Mouse (Mus musculus) lung, postnatal 36 days (tissue): ENCODE measurements around the gene Zfp638.
"Not testable (repeated sequence)": the region's sequence is repeated elsewhere in the genome, so short reads cannot be mapped to it uniquely, and the experiment has no call there.

ENCODE experiments used
- DNase-seq: peaks from one replicate; pipeline ENCODE4 v3.0.0; 2022; ENCODE audit warnings: mixed read lengths

Gene Zfp638

GRCm38 (mm10) chr6:83866954-83867597 lies at the start of gene Zfp638:
Gene Zfp638 (plus strand): TSS chr6:83867109.
- DNase-seq: peak; percentile 95

DNA sequence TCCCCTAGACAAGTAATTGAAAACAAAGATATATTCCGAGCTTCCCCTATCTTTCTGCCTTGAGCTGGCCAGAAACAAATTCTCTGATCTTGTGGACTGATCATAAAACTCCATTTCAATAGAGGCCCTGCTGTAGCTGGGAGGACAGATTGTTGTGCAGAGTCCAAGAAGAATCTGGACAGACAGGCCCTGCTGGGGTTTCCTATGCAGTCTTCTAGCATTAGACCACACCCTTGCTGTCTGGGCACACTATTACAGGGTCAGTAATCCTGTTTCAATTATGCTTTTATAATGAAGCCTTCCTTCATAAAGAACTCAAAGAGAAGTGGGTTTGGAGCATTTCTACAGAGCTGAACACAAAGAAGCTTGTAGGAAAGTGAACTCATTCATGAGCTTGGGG lies 47.9 kb upstream of the Zfp638 start:
- no peak for DNase-seq

DNA sequence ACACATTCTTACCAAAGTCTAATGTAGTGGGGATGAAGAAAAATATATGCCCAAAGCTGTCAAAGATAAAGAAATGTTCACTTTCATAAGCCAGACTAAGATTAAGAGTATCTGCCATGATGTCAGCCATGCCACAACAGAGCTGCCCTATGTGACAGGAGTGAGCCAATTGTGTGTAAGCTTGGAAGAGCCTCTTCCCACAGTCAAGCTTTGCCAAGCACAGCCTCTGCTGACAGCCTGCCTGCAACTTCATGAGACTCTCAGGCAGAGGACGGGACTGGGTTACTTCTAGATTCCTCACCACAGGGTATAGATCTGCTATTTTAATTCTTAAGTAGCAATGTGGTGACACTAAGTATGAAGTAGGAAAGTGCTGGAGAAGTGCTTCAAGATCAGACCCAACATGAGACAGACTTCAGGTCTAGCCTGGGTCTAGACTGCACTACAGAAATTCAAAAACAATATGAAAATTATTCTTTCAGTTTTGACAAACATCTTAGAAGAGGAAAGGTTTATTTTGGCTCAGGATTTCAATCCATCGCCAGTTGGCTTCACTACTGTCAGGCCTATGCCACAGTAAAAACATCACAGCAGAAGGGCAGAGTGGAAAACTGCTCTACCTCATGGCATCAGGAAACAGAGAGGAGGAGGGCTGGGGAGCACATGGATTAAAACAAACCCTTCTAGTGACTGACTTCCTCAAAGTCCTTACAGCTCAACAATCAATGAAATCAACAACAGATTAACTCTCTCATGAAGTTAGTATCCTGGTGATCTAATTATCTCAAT lies 46.0 kb upstream of the Zfp638 start:
- no peak for DNase-seq

DNA sequence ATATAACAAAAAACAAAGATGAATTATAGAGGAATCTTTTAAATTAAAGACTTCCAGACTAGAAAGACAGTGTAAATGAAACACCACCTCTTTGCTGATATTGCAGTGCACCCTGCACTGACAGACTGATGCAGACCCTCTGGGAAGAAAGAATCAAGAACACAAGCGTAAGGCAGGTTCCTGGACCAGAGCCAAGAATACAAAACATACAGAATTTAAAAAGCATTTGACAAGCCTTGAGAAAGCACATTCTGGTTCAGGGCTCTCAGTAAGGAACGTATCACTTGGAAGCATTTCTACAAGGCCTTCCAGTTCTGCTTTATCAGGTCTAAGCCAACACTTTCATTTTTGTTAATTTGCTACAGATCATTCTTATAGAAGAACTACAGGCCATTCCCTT lies 45.1 kb upstream of the Zfp638 start:
- DNase-seq: no peak

GRCm38 (mm10) chr6:83830941-83831605 lies 35.8 kb upstream of the Zfp638 start:
- DNase-seq: peak; percentile 31

DNA sequence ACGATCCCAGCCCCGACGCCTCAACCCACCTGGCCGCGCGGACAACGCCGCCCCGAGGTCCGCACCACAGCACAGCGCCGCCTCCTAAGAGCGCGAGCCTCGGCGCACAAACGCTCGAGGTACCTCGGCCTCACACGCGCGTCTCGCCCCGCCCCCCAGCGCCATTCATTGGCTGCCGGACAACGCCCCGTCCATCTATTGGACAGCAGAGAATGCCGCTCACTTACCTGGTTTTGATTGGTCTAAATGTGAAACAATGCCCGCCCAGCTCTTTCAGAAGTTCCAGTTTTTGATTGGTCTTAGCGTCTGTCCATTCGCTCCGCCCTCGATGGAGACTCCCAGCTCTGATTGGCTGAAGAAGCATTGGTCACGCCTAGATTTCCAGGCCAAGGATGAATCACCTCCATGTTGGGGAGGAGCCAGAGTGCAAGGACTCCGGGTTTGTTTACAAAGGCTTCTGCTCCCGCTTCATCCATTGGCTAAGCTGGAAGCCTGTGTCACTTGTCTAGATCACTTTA lies 35.2 kb upstream of the Zfp638 start, which contains the start of gene Paip2b:
Gene Paip2b (minus strand): TSS at position 136 of the 518 bp plus-strand sequence.
- peak; percentile 100 for DNase-seq

DNA sequence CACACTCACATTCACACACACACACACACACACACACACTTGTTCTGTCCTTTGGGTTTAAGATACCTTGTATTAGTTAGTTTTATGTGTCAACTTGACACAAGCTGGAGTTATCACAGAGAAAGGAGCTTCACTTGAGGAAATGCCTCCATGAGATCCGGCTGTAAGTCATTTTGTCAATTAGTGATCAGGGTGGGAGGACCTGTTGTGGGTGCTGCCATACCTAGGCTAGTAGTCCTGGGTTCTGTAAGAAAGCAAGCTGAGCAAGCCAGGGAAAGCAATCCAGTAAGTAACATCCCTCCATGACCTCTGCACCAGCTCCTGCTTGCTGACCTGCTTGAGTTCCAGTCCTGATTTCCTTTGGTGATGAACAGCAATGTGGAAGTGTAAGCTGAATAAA lies 34.5 kb upstream of the Zfp638 start:
- not testable (repeated sequence) for DNase-seq

DNA sequence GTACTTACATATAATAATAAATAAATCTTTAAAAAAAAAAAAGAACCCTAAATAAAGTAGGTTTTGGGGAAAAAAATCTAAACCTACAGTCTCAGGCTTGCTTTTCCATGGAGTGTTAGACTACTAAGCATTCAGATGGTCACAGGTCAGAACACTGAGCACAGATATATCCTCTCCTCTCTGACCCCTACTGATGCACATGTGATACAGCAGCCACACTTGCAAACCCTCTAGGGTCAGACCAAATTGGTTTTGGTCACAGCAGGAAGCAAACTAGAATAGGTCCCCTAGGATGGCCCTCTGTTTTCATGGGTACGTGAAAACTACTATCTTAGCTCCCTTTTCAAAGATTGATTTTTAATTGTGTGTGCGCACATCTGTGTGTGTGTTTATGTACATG lies 30.1 kb upstream of the Zfp638 start:
- DNase-seq: no peak

DNA sequence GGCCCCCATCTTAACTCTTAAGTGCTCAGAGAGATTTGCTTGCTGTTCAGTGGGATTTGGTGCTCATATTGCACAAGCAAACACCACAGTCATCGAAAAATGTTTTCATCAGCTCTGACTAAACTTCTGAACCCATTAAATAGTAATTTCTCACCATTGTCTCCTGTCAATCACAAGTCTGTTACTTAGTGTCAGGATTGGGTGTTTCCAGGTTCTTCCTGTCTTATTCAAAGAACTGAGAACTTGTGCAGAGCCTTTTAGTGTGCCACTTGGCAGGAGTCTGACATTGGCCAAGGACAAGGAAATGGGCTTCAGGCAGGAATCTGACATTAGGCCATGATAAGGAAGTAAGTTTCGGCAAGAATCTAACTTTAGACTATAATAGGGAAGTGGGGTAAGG lies 28.9 kb upstream of the Zfp638 start:
- DNase-seq: no peak

DNA sequence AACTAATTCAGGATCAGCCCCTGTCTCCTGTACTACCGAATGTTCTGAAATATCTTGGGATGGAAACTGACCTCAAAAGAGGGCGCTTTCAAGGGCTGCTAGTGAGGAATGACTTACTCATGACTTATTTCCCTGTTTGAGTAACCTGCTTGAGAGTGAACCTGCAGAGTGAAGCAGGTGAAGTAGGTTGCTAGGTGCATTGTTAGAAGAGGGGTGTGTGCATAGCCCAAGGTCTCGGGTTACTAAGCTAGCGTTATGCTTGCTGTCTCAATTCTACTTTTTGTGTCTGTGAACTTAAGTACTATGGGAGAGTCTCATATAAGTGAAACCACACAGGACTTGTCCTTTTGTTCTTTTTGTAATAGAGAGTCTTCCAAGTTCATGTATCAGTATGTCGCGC lies 26.8 kb upstream of the Zfp638 start:
- DNase-seq: peak; percentile 28

GRCm38 (mm10) chr6:83844913-83845312 lies 22.0 kb upstream of the Zfp638 start:
- DNase-seq: no peak

- DNase-seq: no peak
These were observed 20.8 kb upstream of the Zfp638 start for GRCm38 (mm10) chr6:83846141-83846540.

GRCm38 (mm10) chr6:83849446-83849845 lies 17.5 kb upstream of the Zfp638 start:
- no peak for DNase-seq

- no peak for DNase-seq
These were observed 9.4 kb upstream of the Zfp638 start for GRCm38 (mm10) chr6:83857476-83857875.

DNA sequence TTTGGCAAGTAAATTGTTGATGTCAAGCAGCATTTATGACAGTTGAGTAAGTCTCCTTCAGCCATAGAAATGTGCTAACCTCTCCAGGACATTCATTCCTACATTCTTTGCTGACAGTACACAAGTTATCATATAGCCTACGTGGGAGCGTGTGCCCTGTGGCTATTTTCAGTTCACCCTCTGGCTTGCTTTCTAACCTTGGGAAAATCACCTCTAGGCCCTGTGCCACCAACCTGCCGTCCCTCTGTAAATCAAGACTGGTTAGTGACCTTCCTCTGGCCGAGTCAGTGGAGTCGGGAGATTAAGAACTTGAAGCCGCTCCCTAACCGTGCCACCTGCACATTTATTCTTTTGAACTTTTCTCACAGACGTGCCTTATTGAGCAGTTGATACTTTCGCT lies 6.9 kb upstream of the Zfp638 start:
- DNase-seq: no peak

DNA sequence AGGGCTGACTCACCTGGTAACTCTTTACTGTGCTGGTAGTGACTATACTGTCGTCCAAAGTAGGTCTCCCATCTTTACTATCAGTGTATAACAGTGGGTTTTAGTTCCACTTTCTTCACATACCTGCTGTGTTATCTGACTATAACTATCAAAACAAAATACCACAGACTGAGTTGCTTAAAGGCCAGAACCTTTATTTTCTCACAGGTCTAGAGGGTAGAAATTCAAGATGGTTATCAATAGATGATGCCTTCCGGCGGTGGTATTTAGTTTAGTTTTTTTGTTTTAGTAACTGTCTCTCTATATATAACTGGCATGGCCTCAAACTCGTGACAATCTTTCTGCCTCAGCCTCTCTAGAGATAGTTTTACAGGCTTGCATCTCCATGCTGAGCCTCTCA lies 3.4 kb upstream of the Zfp638 start:
- DNase-seq: no peak

DNA sequence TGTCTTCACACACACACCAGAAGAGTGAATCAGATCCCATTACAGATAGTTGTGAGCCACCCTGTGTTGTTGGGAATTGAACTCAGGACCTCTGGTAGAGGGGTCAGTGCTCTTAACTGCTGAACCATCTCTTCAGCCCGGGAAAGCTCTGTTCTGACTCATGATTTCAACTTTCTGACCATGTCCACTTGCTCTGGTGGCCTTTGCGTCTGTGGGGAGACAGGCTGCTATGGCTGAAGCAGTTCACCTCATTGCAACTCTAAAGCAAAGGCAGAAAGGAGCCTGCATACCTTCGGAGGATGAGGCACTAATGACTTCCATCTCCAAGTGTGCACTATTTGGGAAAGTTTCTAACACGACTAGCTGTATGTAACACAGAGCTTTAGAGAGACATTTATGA lies 486 bp upstream of the Zfp638 start:
- DNase-seq: no peak

GRCm38 (mm10) chr6:83867598-83868585 lies 983 bp downstream of the Zfp638 start:
- peak; percentile 68 for DNase-seq

DNA sequence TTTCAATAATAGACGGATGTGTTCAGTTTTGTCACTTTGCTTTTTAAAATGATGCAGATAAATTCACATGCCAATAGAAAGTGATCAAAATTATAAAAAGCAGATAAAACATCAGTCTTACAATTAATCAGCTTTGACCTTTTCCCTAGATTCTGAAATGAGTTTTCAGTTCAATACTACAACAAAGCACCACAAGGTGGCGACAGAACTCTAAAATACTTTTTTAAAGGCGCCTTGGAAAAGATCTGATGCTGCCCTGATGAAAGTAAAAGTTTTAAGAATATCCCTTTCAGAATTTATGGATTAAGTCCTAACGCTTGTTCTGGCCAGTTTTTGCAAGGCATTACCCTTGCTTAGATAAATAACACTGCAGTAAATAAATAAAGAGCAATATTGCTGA lies 12.9 kb downstream of the Zfp638 start:
- peak; percentile 85 for DNase-seq

GRCm38 (mm10) chr6:83886789-83887188 lies 19.9 kb downstream of the Zfp638 start:
- DNase-seq: no peak

DNA sequence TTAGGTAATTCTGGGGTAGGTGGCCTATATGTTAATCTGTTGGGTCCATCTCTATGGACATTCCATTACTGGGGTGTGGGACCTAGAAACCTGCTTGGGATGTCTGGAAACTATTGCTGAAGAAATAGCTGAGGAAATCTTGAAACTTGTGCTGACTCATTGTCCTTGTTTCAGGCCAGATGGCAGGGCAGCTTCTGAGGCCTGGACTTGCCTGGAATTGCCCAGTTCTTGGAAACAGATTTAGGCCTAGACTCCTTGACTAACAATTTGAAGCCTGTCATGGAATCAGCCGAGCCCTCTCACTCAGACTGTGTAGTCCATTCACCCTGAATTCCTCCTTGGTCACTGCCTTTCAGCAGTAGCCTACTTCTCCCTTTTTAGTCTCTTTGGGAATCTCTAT lies 21.9 kb downstream of the Zfp638 start:
- DNase-seq: no peak

DNA sequence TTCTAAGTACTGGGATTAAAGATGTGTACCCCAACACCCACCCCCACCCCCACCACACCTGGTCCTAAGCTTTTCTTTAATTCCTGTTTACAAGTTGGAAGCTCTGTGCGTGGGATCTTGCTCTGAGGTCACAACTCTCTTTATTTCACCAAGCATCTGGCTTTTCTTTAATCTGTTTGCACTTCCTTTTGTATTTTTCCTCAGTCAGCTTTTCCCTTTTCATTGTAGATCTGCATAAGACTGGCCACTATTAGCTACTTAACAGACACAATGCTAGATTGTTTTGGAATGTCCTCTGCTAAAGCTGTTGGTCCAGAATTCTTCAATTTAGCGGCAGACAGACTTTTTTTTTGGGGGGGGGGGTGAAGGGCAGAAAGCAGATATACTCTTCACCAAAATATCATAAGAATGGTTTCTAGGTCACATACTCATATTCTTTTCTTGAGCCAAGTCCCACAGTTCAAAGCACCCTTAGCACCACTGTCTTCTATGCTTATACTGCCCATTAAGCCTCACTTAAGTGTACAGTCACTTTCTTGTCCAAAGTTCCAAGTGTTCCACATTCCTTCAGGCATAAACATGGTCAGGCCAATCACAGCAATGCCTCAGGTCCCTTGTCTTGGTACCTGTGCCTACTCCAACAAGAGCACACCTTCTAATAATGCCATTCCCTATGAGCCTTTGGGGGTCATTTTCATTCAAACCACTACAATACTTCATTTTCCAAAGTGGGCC lies 23.5 kb downstream of the Zfp638 start:
- DNase-seq: no peak
